Mouse (Mus musculus): ENCODE measurements at regions not wholly inside any gene's neighbourhood (a gene's known extent, or its start where the extent isn't known, plus 50 kb on each side); places are given as distances from the start of the nearest gene placed in this dataset.

DNA sequence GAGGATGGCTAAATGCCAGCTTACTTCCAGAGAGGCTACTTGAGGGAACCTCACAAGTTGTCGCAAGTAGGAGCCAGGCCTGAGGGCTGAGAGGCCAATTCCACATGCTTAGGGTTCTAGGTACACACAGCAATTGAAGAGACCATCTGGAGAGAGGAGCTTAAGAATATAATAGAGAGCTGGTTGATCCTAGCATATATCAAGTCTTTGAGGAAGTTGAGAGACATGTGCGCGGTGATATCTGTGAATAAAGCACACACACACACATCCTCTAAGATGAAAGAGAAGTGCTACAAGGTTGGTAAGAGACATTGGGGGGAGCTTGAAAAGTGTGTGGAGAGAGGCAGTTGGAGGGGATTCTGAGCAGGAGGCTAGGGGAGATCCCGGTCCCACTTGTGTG, 189.5 kb downstream of the Zfp462 start:
- no peak for DNase-seq

- no peak for DNase-seq
Observed at GRCm38 (mm10) chr4:55134791-55135190, 189.9 kb downstream of the Zfp462 start.

- peak; percentile 25 for DNase-seq
Observed at GRCm38 (mm10) chr4:55136283-55136682, 191.4 kb downstream of the Zfp462 start.

DNA sequence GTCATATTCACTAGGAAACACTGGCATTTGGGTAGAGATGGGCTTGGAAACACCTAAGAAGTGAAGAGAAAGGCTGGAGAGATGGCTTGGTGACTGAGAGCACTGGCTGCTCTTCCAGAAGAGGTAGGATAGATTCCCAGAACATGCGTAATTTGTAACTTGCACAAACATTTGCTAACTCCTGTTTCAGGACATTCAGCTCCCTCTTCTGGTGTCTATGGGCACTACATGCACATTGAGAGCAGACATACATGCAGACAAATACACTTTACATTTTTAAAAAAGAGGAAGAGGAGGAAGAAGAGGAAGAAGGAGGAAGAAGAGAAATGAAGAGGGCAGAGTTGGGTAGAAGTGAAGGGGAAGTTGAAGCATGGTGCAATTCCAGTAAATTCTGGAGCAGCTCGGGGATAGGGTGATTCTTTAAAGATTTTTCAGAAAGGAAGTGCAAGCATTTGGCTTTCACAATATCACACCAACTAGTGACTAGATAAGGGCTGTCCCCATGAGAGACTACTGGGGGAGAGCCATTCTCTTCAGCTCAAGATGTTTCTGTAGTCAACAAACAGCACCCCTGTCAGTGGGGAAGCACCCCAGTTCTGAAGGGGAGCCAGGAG, 193.0 kb downstream of the Zfp462 start:
- DNase-seq = no peak

- no peak for DNase-seq
Observed at GRCm38 (mm10) chr4:55141317-55141716, 196.5 kb downstream of the Zfp462 start.

DNA sequence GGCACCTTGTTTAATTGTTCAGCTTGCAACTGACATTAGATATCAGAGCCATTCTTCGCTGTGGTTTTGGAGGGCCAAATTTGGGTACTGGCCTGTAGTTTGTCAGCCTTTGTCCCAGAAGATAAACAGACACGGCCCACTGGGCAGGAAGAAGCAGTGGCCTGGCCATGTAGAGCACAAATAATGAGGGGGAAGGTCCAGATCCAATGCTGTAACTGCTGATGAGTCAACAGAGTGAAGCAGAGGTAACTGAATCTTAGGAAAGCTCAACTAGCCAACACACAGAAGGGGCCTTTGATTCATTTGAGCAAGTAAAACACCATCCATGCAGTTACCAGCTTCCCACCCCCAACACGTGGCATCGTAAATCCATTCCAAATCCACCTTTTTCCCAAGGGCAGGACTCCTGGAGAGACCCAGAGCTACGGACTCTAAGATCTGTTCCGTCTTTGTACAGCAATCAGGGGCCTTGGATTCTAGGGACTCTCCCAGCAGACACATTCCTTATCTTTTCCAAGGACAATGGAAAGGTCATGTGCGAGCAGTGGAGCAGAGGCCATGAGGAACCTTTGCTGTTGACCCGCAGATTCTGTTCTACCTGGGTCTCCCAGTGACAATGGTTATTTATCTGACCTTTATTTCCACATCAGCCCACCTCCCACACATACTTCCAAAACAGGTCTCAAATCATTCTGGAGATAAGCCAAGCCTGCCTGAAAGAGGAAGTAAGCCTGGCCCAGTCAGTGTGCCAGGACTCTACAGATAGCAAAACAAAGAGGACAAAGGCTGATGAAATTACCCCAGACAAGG, 197.3 kb downstream of the Zfp462 start:
- peak; percentile 39 for DNase-seq

DNA sequence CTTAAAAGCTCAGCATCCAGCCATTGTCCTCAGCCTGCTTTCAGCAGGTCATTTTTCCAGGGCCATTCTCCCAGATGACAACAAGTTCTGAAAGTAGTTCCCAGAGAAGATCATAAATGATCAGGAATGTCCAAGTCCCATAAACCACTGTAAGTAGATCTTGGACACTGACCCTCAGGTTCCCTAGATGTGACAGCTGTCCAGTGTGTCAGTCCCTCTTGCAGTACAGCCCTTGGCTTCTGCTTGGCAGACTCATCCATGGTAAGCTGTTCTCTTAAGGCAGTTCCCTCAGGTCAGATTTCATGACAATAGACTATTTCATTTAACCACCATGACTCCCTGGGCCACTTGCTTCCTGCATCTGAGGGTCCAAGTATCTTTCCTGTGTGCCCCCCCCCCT, 198.6 kb downstream of the Zfp462 start:
- no peak for DNase-seq

DNA sequence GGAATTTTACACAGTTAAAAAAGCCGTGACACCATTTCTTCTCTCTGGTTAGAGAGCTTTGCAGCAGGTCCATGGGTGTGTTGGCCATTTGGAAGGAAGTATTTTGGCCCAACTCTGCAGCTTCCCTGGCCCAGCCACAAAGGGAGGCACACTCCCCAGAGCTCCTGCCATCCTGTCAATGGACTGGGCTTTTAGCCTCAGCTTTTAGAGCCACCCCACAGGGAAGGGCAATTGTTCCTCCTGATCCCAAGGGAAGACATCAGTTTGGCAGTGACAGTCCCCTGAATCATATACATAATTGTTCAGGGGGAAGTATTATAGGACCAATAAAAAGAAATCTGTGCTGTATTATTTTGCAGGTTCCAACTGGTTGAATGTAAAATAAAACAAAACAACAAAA, 200.1 kb downstream of the Zfp462 start:
- DNase-seq = no peak

DNA sequence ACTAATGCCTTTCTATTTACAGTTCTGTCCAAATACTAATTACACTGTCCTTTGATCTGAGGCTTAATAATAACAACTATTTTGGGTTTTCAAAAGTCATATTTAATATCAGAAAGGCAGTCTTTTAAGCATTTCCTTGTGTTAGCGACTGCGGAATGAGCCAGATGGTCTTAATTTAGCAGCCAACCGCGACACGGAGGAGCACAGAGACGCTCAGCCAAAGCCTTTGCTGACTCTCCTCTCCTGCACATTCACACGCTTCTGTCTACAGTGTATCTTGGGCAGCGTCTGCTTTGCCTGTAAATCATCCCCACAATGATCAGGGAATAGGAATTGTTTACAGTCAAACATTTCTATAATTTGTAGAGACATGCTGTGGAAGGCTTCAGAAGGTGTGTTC, 201.1 kb downstream of the Zfp462 start:
- DNase-seq = no peak

DNA sequence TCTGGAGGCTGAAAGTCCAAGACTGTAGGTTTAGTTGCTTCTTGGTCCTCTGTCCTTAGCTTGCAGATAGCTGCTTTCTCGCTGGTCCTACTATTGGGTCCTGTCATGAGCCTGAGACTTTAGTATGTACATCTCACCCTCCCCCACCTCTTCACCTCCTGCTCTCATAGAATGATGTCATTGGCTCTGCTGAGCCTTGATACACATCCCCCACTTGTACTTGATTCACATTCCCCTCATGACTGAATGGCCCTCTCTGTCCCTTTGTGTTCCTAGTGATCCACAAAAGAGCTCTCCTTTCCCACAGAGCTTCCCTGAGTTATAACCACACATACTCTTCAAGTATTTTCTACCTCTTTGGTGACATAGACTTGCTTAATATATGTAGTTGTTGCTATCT, 201.5 kb upstream of the Rad23b start:
- DNase-seq = peak; percentile 5

- no peak for DNase-seq
Observed at GRCm38 (mm10) chr4:55154556-55154955, 195.3 kb upstream of the Rad23b start.

- DNase-seq = no peak
Observed at GRCm38 (mm10) chr4:55158166-55158739, 191.6 kb upstream of the Rad23b start.

GRCm38 (mm10) chr4:55166266-55166665, 183.6 kb upstream of the Rad23b start:
- DNase-seq = no peak

DNA sequence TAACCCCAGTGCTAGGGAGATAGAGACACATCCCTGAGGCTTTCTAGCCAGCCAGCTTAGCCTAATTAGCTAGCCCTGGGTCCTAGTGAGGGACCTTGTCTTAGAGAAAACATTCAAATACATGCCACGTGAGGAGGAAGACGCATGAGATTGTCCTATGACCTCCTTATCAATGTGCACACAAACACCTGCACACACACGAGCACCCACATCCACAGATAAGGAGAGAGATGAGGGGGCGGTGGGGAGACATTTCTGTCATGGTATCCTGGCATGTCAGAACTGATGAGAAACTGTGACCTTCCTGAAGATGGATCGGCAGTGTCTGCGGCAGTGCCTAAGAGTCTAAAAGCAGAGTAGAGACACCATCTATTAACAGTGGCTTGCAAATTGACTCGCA, 180.8 kb upstream of the Rad23b start:
- no peak for DNase-seq

DNA sequence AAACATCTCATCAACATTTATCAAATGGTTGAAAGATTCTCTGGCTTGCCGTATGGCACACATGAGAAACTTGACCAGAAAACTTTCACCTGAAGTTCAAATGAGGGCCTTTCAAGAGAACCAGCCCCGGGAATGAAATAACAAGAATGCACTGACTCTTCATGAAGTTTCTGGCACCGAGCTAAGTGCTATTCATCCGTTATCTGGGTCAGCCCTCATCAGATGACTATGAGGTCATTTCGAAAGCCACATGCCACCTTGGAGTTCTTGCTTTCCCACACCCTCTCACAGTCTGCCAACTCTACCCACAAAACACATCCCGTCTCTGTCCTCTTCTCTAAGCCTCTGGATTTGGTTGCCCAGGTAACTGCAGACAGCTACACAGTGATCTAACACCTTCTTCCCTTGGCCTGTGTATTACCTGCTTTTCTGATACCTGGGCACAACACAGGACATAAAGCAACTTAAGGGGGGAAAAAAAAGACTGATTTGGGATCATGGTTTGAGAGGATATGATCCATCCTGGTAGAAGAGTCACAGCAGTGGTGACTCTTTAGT, 177.4 kb upstream of the Rad23b start:
- DNase-seq = peak; percentile 63

DNA sequence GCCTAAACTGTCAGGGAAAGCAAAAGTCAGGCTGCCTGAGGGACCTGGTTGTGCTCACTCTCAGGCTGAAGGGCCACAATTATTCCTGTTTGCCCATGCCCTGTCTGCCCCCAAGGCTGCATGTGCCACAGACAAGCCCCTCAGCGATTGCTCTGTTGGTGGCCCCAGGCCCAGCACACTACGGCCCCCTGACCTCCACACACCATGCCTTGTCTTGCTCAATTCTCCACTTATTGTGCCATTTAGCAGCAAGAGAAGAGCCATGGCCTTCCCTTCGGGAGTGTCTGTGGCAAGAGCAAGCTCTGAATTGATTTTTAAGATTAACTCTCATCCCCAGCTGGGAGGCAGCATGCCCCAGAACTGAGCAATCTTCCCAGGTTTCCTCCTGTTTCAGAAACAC, 173.8 kb upstream of the Rad23b start:
- DNase-seq = no peak

DNA sequence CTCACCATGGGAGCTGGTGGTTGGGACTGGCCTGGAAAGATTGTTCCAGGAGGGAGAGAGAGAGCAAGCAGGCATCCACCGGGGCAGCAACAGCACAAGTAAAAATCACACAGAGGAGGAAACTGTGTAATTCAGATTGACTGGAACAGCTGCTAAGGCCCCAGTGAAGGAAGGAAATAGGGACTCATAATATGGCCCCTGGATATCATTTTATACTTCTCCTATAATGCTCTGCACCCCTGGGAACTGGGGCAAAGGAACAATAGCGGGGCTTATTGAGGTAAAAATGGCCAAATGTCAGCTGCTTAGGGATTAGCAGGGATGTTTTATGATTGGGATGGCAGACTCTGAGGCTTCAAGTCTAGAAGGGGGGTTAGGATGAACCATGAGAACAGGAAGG, 170.4 kb upstream of the Rad23b start:
- peak; percentile 53 for DNase-seq

- DNase-seq = no peak
Observed at GRCm38 (mm10) chr4:55183519-55183918, 166.3 kb upstream of the Rad23b start.

- DNase-seq = no peak
Observed at GRCm38 (mm10) chr4:55188716-55189115, 161.1 kb upstream of the Rad23b start.

DNA sequence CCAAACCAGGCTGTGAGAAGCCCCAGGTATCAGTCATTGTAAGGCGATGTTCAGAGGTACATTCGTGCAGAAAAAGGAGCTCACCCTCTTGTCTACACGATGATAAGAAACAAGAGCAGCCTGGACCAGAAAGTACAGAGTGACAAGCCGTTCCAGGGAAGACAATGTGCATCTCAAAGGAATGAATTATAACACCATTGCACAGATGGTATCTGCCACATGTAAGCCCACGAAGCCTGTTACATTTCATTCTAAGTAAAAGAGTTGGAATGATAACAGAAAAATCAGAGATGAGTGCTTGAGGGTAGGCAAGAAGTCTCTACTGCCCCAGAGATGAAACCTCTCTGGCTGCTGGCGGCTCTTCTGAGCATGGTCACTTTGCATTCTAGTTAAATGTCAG, 159.3 kb upstream of the Rad23b start:
- DNase-seq = no peak

- DNase-seq = no peak
Observed at GRCm38 (mm10) chr4:55194061-55194460, 155.8 kb upstream of the Rad23b start.

DNA sequence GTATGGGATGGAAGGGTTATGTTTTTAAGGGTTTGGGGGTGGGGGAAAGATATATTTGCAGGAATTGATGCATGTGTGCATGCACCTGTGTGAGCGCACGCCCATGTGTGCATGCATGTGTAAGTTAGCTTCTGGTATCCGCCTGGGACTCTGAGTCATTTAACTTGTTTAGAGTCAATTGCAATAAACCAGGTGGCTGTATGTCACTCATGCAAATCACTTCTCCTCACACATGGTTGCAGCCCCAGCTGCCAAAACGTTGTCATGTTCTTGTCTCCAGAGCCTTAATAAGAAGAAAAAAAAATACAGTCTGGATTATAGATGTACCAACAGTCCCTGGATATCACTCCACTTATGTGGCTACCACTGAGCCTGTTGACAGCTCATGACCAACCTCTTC, 155.3 kb upstream of the Rad23b start:
- DNase-seq = no peak

- DNase-seq = peak; percentile 30
Observed at GRCm38 (mm10) chr4:55203731-55204710, 145.8 kb upstream of the Rad23b start.
